Mouse (Mus musculus): ENCODE results near the gene Trcg1.

GRCm38 (mm10) chr9:57247201-57247671, 10.9 kb downstream of the Trcg1 start:
- TF ChIP-seq GATA1 (IDR thresholded peaks at IDR 0.05; ENCODE audit: low read length), result no peak
- no peak for TF ChIP-seq TAL1 (IDR thresholded peaks at IDR 0.05; ENCODE audit: low read length)
